Mouse (Mus musculus) intestine, embryonic 16.5 days (tissue): Measurements from ENCODE around the gene Micu1. TPM values are rescaled to one million over a fixed set of nuclear protein-coding genes. Genes with fewer than 3 reads are reported as not detected.

Experiments
- ATAC-seq: fragments of 200-750 bp; cut with Nextera tagmentation; 2 replicates; pipeline ENCODE4 v1.8.0; 2017; ENCODE audit warnings: moderate TSS enrichment, moderate library complexity
- H3K27ac ChIP-seq: fragments of 300-500 bp; sonication (generic); 2 replicates; pipeline ENCODE4 v1.5.1; 2014; ENCODE audit warnings: mild to moderate bottlenecking, low read length
- H3K27me3 ChIP-seq: fragments of 300-500 bp; sonication (generic); replicated peaks from 2 replicates; pipeline ENCODE4 v1.6.1; 2014; ENCODE audit warnings: low read length, control low read depth, mixed read lengths; ENCODE audit not compliant: control insufficient read depth, insufficient read depth
- H3K36me3 ChIP-seq: fragments of 300-500 bp; sonication (generic); 2 replicates; pipeline ENCODE4 v1.6.1; 2014; ENCODE audit warnings: low read length, control low read depth; ENCODE audit not compliant: control insufficient read depth, insufficient read depth
- H3K4me1 ChIP-seq: fragments of 300-500 bp; sonication (generic); 2 replicates; pipeline ENCODE4 v1.6.1; 2014; ENCODE audit warnings: low read length, control low read depth, mixed read lengths; ENCODE audit not compliant: control insufficient read depth, insufficient read depth
- H3K4me2 ChIP-seq: fragments of 300-500 bp; sonication (generic); 2 replicates; pipeline ENCODE4 v1.6.1; 2014; ENCODE audit warnings: low read depth, low read length, control low read depth
- H3K4me3 ChIP-seq: fragments of 300-500 bp; sonication (generic); 2 replicates; pipeline ENCODE4 v1.5.1; 2014; ENCODE audit warnings: mild to moderate bottlenecking, low read length
- H3K9ac ChIP-seq: fragments of 300-500 bp; sonication (generic); 2 replicates; pipeline ENCODE4 v1.6.1; 2014; ENCODE audit warnings: low read depth, low read length
- H3K9me3 ChIP-seq: fragments of 300-500 bp; sonication (generic); 2 replicates; pipeline ENCODE4 v1.6.1; 2016; ENCODE audit warnings: low read length, control low read depth; ENCODE audit not compliant: control insufficient read depth
- whole genome bisulfite sequencing: fragments of 180-500 bp; shearing (Covaris S2); extraction: QIAGEN DNeasy Blood & Tissue Kit; methylation state at CpG from one replicate; pipeline ENCODE4 v1.1.7; 2014; 5-methylcytosine and 5-hydroxymethylcytosine counted together
- polyA plus RNA-seq: library from polyadenylated mRNA; unstranded; fragments of >200 nt; fragmentation: Nextera tagmentation; extraction: Ambion mirVana; gene quantifications from 2 replicates; pipeline ENCODE4 v1.2.1, GENCODE M21; 2015

The Micu1 gene
- polyA plus RNA-seq, 1 experiment from 2014 or later, result 82.1 TPM

- 95% methylated on average over 7 of the region's 7 CpGs for WGBS
- no peaks in the 10 kb centered on the region for H3K36me3 ChIP-seq
- no peak overlapping the region for H3K27ac ChIP-seq
- no peak for ATAC-seq
- H3K4me2 ChIP-seq, result no peak overlapping the region
- H3K27me3 ChIP-seq, result no peaks in the 10 kb centered on the region
- H3K9me3 ChIP-seq, result no peaks in the 10 kb centered on the region
- no peak overlapping the region for H3K9ac ChIP-seq
- H3K4me3 ChIP-seq, result no peak overlapping the region
- no peaks in the 10 kb centered on the region; the same call in 1 of the 2 replicates for H3K4me1 ChIP-seq
These were observed 7.0 kb downstream of the Micu1 start for GRCm38 (mm10) chr10:59709281-59709680.

- Histone ChIP-seq H3K9me3 (no peaks in the 10 kb centered on the region), H3K4me2 (no peak overlapping the region), H3K27me3 (no peaks in the 10 kb centered on the region), H3K4me1 (no peaks in the 10 kb centered on the region), H3K9ac (no peak overlapping the region), H3K27ac (no peak overlapping the region), H3K4me3 (no peak overlapping the region), H3K36me3 (no peaks in the 10 kb centered on the region)
- no peak for ATAC-seq
- 85% methylated on average over 1 of the region's 1 CpGs for WGBS
These were observed 8.0 kb downstream of the Micu1 start for GRCm38 (mm10) chr10:59710246-59710645.

- Histone ChIP-seq H3K36me3 (no peaks in the 10 kb centered on the region), H3K4me2 (no peak overlapping the region), H3K27ac (no peak overlapping the region), H3K4me3 (no peak overlapping the region), H3K9ac (no peak overlapping the region), H3K27me3 (no peaks in the 10 kb centered on the region), H3K4me1 (no peaks in the 10 kb centered on the region), H3K9me3 (no peaks in the 10 kb centered on the region)
- ATAC-seq, result no peak
- WGBS, result 93% methylated on average over 8 of the region's 8 CpGs
These were observed 9.8 kb downstream of the Micu1 start for GRCm38 (mm10) chr10:59712062-59712461.

- H3K27ac ChIP-seq, result no peak overlapping the region
These were observed 17.7 kb downstream of the Micu1 start for GRCm38 (mm10) chr10:59720017-59720416.

GRCm38 (mm10) chr10:59721555-59721954 is 19.3 kb downstream of the Micu1 start:
- H3K36me3 ChIP-seq, result no peaks in the 10 kb centered on the region
- no peak for ATAC-seq
- no peak overlapping the region for H3K27ac ChIP-seq
- no peak overlapping the region for H3K9ac ChIP-seq
- H3K4me2 ChIP-seq, result no peak overlapping the region
- no peak overlapping the region for H3K4me3 ChIP-seq
- no peaks in the 10 kb centered on the region for H3K27me3 ChIP-seq
- peaks cover 17% of the 10 kb centered on the region; the same call in 1 of the 2 replicates for H3K4me1 ChIP-seq
- 68% methylated on average over 4 of the region's 4 CpGs for WGBS
- no peaks in the 10 kb centered on the region for H3K9me3 ChIP-seq

More at GRCm38 (mm10) chr10:59720017-59720416, 17.7 kb downstream of the Micu1 start:
- Histone ChIP-seq H3K27me3 (no peaks in the 10 kb centered on the region), H3K4me3 (no peak overlapping the region), H3K9ac (no peak overlapping the region), H3K4me1 (peaks cover 16% of the 10 kb centered on the region; the same call in 1 of the 2 replicates), H3K4me2 (no peak overlapping the region), H3K9me3 (no peaks in the 10 kb centered on the region), H3K36me3 (no peaks in the 10 kb centered on the region)
- peak; percentile 55; the same call in 1 of the 2 replicates for ATAC-seq
- 65% methylated on average over 7 of the region's 7 CpGs for WGBS

GRCm38 (mm10) chr10:59724634-59725033 is 22.4 kb downstream of the Micu1 start:
- Histone ChIP-seq H3K27me3 (no peaks in the 10 kb centered on the region), H3K4me2 (no peak overlapping the region), H3K9ac (no peak overlapping the region), H3K4me3 (no peak overlapping the region), H3K4me1 (peaks cover 17% of the 10 kb centered on the region; the same call in 1 of the 2 replicates), H3K36me3 (no peaks in the 10 kb centered on the region), H3K9me3 (no peaks in the 10 kb centered on the region), H3K27ac (no peak overlapping the region)
- ATAC-seq, result peak; percentile 76

GRCm38 (mm10) chr10:59727251-59727650 is 25.0 kb downstream of the Micu1 start:
- H3K9ac ChIP-seq, result no peak overlapping the region
- no peak overlapping the region for H3K4me2 ChIP-seq
- H3K4me3 ChIP-seq, result no peak overlapping the region
- ATAC-seq, result no peak
- no peaks in the 10 kb centered on the region for H3K27me3 ChIP-seq
- peaks cover 13% of the 10 kb centered on the region; the same call in 1 of the 2 replicates for H3K4me1 ChIP-seq
- WGBS, result 69% methylated on average over 6 of the region's 6 CpGs
- H3K36me3 ChIP-seq, result no peaks in the 10 kb centered on the region
- no peaks in the 10 kb centered on the region for H3K9me3 ChIP-seq
- no peak overlapping the region for H3K27ac ChIP-seq

GRCm38 (mm10) chr10:59729261-59729660 is 27.0 kb downstream of the Micu1 start:
- 0 out of 2 replicates have a peak, but pooled peaks cover 3% of the 10 kb centered on the region for H3K36me3 ChIP-seq
- no peaks in the 10 kb centered on the region for H3K27me3 ChIP-seq
- H3K9ac ChIP-seq, result no peak overlapping the region
- no peak overlapping the region for H3K4me2 ChIP-seq
- H3K4me1 ChIP-seq, result peaks cover 8% of the 10 kb centered on the region; the same call in 1 of the 2 replicates
- H3K27ac ChIP-seq, result no peak overlapping the region
- ATAC-seq, result no peak
- 90% methylated on average over 9 of the region's 9 CpGs for WGBS
- no peak overlapping the region for H3K4me3 ChIP-seq
- no peaks in the 10 kb centered on the region for H3K9me3 ChIP-seq

- H3K27me3 ChIP-seq, result no peaks in the 10 kb centered on the region
- no peak overlapping the region for H3K4me3 ChIP-seq
- WGBS, result 74% methylated on average over 4 of the region's 4 CpGs
- H3K27ac ChIP-seq, result no peak overlapping the region
- H3K9me3 ChIP-seq, result no peaks in the 10 kb centered on the region
- no peak overlapping the region for H3K9ac ChIP-seq
- 0 out of 2 replicates have a peak, but pooled peaks cover 3% of the 10 kb centered on the region for H3K36me3 ChIP-seq
- no peak overlapping the region for H3K4me2 ChIP-seq
- no peak for ATAC-seq
- H3K4me1 ChIP-seq, result peaks cover 2% of the 10 kb centered on the region; the same call in 1 of the 2 replicates
These were observed 27.6 kb downstream of the Micu1 start for GRCm38 (mm10) chr10:59729842-59730241.

GRCm38 (mm10) chr10:59736027-59736598 is 33.8 kb downstream of the Micu1 start:
- H3K4me3 ChIP-seq, result no peak overlapping the region
- 81% methylated on average over 11 of the region's 11 CpGs for WGBS
- no peaks in the 10 kb centered on the region for H3K27me3 ChIP-seq
- no peaks in the 10 kb centered on the region for H3K9me3 ChIP-seq
- H3K36me3 ChIP-seq, result peaks cover 5% of the 10 kb centered on the region; the same call in 1 of the 2 replicates
- no peaks in the 10 kb centered on the region for H3K4me1 ChIP-seq
- no peak overlapping the region for H3K9ac ChIP-seq
- no peak for ATAC-seq
- no peak overlapping the region for H3K27ac ChIP-seq
- no peak overlapping the region for H3K4me2 ChIP-seq
